Mouse (Mus musculus) thymus, postnatal 0 days (tissue): ENCODE data around the gene Hinfp. TPM values are rescaled to one million over a fixed set of nuclear protein-coding genes. Genes with fewer than 3 reads are reported as not detected.
A peak's percentile ranks its signal among the peaks of the same experiment; 100 is the strongest.

Experiments used
- DNase-seq: peaks from one replicate; pipeline ENCODE4 v3.0.0-alpha.2; 2015; ENCODE audit warnings: low spot score
- microRNA-seq: library from miRNA; unstranded; fragments of <30 nt; microRNA quantifications from one replicate; pipeline ENCODE4, GENCODE M21; 2016; ENCODE audit warnings: borderline number of aligned reads
- polyA plus RNA-seq: library from polyadenylated mRNA; unstranded; fragments of >200 nt; fragmentation: Nextera tagmentation; extraction: Ambion mirVana; gene quantifications from 2 replicates; pipeline ENCODE4 v1.2.1, GENCODE M21; 2015

Gene Hinfp
- polyA plus RNA-seq, 1 experiment from 2014 or later = 22.4 TPM

GRCm38 (mm10) chr9:44259014-44259413, 46.5 kb downstream of the Hinfp start:
- no peak for DNase-seq

- no peak for DNase-seq
These were observed 49.3 kb downstream of the Hinfp start for GRCm38 (mm10) chr9:44256213-44256612.

DNA sequence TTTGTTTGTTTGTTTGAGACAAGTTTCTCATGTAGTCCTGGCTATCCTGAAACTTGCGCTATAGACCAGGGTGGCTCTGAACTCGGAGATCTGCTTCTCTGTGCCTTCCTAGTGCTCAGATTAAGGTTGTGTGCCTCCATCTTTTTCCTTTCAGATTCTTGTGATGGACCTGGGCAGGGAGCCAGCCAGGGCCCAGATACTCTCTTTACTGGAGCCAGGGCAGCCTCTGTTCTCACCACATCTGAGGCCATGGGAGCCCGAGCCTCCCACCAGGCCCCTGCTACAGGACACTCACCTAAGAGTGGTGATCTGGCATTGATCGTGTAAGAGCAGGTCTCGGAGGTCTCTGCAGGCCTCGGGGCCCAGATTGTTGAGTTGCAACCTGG, 50.3 kb downstream of the Hinfp start:
- no peak for DNase-seq

GRCm38 (mm10) chr9:44254508-44255135, 50.8 kb downstream of the Hinfp start:
- no peak for DNase-seq

DNA sequence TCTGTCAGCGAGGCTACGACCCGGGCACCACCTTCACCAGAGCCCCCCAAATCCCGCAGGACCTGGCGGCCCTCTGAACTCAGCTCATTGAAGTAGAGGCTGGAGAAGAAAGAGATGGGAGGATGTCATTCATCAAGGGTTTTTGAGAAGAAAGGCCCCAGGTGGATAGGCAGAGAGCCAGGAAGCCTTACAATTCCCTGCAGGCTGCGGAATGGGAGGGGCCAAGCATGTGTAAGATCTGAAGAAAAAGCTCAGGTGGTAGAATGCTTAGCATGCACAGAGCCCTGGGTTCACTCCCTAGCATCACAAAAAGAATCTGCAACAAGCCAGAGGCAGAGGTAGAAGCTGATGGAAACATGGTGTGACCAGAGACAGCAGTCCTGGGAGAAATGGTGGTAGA, 52.0 kb downstream of the Hinfp start:
- DNase-seq = no peak

DNA sequence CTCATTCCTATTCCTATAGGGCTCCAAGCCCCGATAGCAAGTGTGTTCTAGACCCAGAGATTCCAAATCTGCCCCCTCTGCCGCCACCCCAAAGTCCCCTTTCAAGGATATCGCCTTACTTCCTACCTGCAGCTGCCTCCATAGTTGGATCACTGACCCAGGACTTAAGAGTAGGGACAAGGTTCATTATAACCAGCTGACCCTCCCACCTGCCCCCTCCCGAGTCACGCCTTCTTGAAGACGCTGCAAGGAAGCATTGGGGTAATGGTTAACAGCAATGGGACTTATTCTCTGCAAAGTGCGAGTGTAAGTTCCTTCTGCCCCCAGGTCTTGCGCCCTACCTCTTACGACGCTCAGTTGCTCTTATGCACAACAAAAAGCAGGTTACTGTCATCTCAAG, 54.2 kb downstream of the Hinfp start, which contains the start of gene Pdzd3:
Gene Pdzd3 (minus strand): TSS at position 158 of the 400 bp plus-strand sequence.
- DNase-seq = no peak

GRCm38 (mm10) chr9:44250445-44250844, 55.0 kb downstream of the Hinfp start:
- DNase-seq = no peak

DNA sequence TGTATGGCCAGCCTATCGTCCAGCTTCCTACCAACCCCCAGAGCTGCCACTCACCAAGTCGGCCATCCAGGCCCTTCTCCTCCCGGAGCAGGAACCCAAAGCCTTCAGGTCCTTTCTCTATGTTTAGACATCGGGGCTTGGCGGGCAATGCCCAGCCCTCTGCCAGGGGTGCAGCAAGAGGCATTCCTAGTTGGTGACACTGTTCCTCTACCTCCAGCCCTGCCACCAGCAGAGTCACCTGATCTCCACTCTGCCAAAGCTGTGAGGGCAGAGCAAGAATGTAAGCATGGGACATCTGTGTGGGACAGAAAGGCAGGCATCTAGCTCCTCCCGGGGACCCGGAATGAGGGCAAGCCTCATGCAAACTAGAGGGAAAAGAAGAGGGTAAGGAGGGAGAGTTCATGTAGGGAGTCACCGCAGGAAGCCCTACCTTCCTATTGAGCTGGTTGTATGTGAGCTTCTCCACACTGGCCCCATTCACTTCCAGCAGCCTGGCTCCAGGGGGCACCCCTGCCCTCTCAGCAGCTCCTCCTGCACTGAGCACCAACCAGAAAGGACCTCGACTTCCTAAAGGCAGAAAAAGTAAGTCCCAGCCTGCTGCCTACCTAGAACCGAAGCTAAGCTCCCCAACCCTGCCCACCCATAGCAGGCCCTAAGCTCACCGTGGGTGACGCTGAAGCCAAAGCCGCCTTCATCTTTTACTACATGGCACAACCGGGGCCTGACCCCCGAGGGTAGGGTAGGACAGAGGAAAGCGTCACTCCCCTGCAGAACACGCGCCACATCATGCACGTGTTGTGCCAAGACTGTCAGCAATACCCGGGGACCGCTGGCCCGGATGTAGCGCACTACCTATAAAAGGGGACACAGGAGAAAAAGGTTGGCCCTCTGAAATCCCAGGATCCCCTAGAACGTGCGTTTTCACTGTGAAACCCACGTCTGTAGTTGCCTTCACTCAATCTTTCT, 56.0 kb downstream of the Hinfp start:
- DNase-seq = peak; percentile 81

- no peak for DNase-seq
These were observed 57.6 kb downstream of the Hinfp start for GRCm38 (mm10) chr9:44247907-44248306.

DNA sequence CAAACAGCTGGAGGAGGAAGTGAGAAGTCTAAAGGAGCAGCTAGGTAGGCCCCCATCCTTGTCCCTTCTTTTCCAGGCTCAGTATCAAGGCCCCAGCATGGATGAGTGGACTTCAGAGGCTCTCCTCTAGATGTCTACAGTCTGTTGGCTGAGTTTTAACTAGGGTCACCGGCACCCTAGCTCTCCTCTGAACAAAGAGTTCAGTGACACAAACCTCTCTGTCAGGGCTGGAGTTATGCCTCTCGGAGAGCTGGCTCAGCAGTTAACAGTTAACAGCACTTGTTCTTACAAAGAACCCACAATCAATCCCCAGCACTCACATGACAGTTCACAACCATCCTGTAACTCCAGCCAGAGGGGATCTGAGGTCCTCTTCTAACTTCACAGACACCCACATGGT, 61.9 kb downstream of the Hinfp start:
- DNase-seq = no peak

Small RNAs within 50 kb of the gene (microRNA-seq; reads per million reads assigned to microRNA genes)
- 2.1 reads per million for gene Gm44335

Other genes with a start within 250 kb of the Hinfp start
- 7.4 and 13.1 TPM in 2 replicates for gene Usp2, start 238.7 kb downstream of the Hinfp start, polyA plus RNA-seq
- gene Mfrp, start 203.9 kb downstream of the Hinfp start, polyA plus RNA-seq = not detected in 2 replicates
- 1.2 and 2.0 TPM in 2 replicates for gene C1qtnf5, start 198.4 kb downstream of the Hinfp start, polyA plus RNA-seq
- gene Gm49380, start 192.2 kb downstream of the Hinfp start, polyA plus RNA-seq = 0.05 and 0.10 TPM in 2 replicates
- gene Rnf26, start 192.2 kb downstream of the Hinfp start, polyA plus RNA-seq = 52.3 and 53.4 TPM in 2 replicates
- gene Mcam, start 171.2 kb downstream of the Hinfp start, polyA plus RNA-seq = 6.9 and 7.9 TPM in 2 replicates
- gene Cbl, start 71.6 kb downstream of the Hinfp start, polyA plus RNA-seq = 51.9 and 60.4 TPM in 2 replicates
- gene Ccdc153, start 65.0 kb downstream of the Hinfp start, polyA plus RNA-seq = 8.1 TPM in 2 replicates
- 0.45 and 0.49 TPM in 2 replicates for gene Pdzd3, start 54.2 kb downstream of the Hinfp start, polyA plus RNA-seq
- 5.9 and 6.3 TPM in 2 replicates for gene Nlrx1, start 37.1 kb downstream of the Hinfp start, polyA plus RNA-seq
- 0.09 and 0.12 TPM in 2 replicates for gene Abcg4, start 17.1 kb downstream of the Hinfp start, polyA plus RNA-seq
- gene C2cd2l, start 14.6 kb upstream of the Hinfp start, polyA plus RNA-seq = 11.0 and 11.2 TPM in 2 replicates
- gene Dpagt1, start 20.3 kb upstream of the Hinfp start, polyA plus RNA-seq = 25.7 and 25.8 TPM in 2 replicates
- gene H2afx, start 29.0 kb upstream of the Hinfp start, polyA plus RNA-seq = 454 and 470 TPM in 2 replicates
- gene Hmbs, start 38.6 kb upstream of the Hinfp start, polyA plus RNA-seq = 74.7 and 79.0 TPM in 2 replicates
- gene Vps11, start 56.0 kb upstream of the Hinfp start, polyA plus RNA-seq = 30.1 and 30.5 TPM in 2 replicates
- 13.1 and 18.5 TPM in 2 replicates for gene Hyou1, start 73.8 kb upstream of the Hinfp start, polyA plus RNA-seq
- gene Slc37a4, start 91.2 kb upstream of the Hinfp start, polyA plus RNA-seq = 16.4 and 18.1 TPM in 2 replicates
- gene Rps25, start 101.5 kb upstream of the Hinfp start, polyA plus RNA-seq = 3,300 and 3,396 TPM in 2 replicates
- 166 and 171 TPM in 2 replicates for gene Trappc4, start 101.9 kb upstream of the Hinfp start, polyA plus RNA-seq
- gene Ccdc84, start 112.9 kb upstream of the Hinfp start, polyA plus RNA-seq = 24.6 and 27.0 TPM in 2 replicates
- gene Foxr1, start 135.5 kb upstream of the Hinfp start, polyA plus RNA-seq = not detected in 2 replicates
- 0.69 and 1.5 TPM in 2 replicates for gene Upk2, start 149.3 kb upstream of the Hinfp start, polyA plus RNA-seq
- 3.2 and 4.4 TPM in 2 replicates for gene Bcl9l, start 177.2 kb upstream of the Hinfp start, polyA plus RNA-seq